Mouse (Mus musculus) thymus, adult 2 months (tissue): ENCODE measurements around the gene Naa35. TPM values are rescaled to one million over a fixed set of nuclear protein-coding genes. Genes with fewer than 3 reads are reported as not detected.
"Not testable (repeated sequence)": the region's sequence is repeated elsewhere in the genome, so short reads cannot be mapped to it uniquely, and the experiment has no call there.

ENCODE experiments used
- DNase-seq: peaks from one replicate; pipeline ENCODE4 v3.0.0; 2021
- H3K27ac ChIP-seq: fragments of 200-500 bp; 2 replicates; pipeline ENCODE4 v1.5.1; 2012; ENCODE audit warnings: low read length, control low read depth; ENCODE audit not compliant: control insufficient read depth, insufficient read depth
- H3K27me3 ChIP-seq: fragments of 200-500 bp; 2 replicates; pipeline ENCODE4 v1.6.1; 2012; ENCODE audit warnings: mild to moderate bottlenecking, low read length, moderate library complexity, mixed read lengths; ENCODE audit not compliant: control insufficient read depth, insufficient read depth
- H3K36me3 ChIP-seq: fragments of 200-500 bp; 2 replicates; pipeline ENCODE4 v1.6.1; 2012; ENCODE audit warnings: mild to moderate bottlenecking, low read length, moderate library complexity; ENCODE audit not compliant: control insufficient read depth, insufficient read depth
- H3K4me1 ChIP-seq: fragments of 200-500 bp; replicated peaks from 2 replicates; pipeline ENCODE4 v1.6.1; 2012; ENCODE audit warnings: low read length; ENCODE audit not compliant: control insufficient read depth, insufficient read depth
- H3K4me3 ChIP-seq: fragments of 200-500 bp; 2 replicates; pipeline ENCODE4 v1.5.1; 2012; ENCODE audit warnings: mild to moderate bottlenecking, low read length, control low read depth, moderate library complexity; ENCODE audit not compliant: control insufficient read depth, insufficient read depth
- CTCF ChIP-seq: fragments of 200-500 bp; IDR thresholded peaks from 2 replicates; pipeline ENCODE4 v1.5.1; 2012; ENCODE audit warnings: mild to moderate bottlenecking, control low read depth, low read length, moderate library complexity, borderline replicate concordance; ENCODE audit not compliant: control insufficient read depth, poor library complexity, insufficient read depth; ENCODE audit errors: extremely low read depth
- POLR2A ChIP-seq: fragments of 200-500 bp; IDR thresholded peaks from 2 replicates; pipeline ENCODE4 v1.6.1; 2012; ENCODE audit warnings: mild to moderate bottlenecking, low read length, control low read depth, moderate library complexity; ENCODE audit not compliant: control insufficient read depth, poor library complexity, insufficient read depth; ENCODE audit errors: extremely low read depth
- WGBS: fragments of 180-500 bp; shearing (Covaris S2); methylation state at CpG from one replicate; pipeline ENCODE4 v1.1.7; 2018; 5-methylcytosine and 5-hydroxymethylcytosine counted together
- polyA plus RNA-seq: library from polyadenylated mRNA; depleted of rRNA; stranded (reverse); fragments of >200 nt; gene quantifications from 2 replicates; pipeline ENCODE4 v1.2.3, GENCODE M21; 2012

The Naa35 gene
- polyA plus RNA-seq, 1 experiment = 54.3 TPM

GRCm38 (mm10) chr13:59589672-59590071 lies 4.6 kb downstream of the Naa35 start:
- Histone ChIP-seq H3K27me3 (no peaks in the 10 kb centered on the region), H3K4me3 (no peak overlapping the region), H3K4me1 (peaks cover 6% of the 10 kb centered on the region), H3K27ac (no peak overlapping the region), H3K36me3 (peaks cover 8% of the 10 kb centered on the region)
- TF ChIP-seq POLR2A = no peak
- TF ChIP-seq CTCF = no peak
- no peak for DNase-seq
- WGBS = 98% methylated on average over 4 of the region's 4 CpGs

- Histone ChIP-seq H3K27me3 (no peaks in the 10 kb centered on the region), H3K36me3 (peaks cover 8% of the 10 kb centered on the region), H3K4me3 (no peak overlapping the region), H3K27ac (no peak overlapping the region), H3K4me1 (peaks cover 4% of the 10 kb centered on the region)
- peak; percentile 37 for DNase-seq
- TF ChIP-seq POLR2A (no peak), CTCF (no peak)
- WGBS = 64% methylated on average over 4 of the region's 4 CpGs
Observed at GRCm38 (mm10) chr13:59590691-59591090, 5.6 kb downstream of the Naa35 start.

- H3K4me3 ChIP-seq, H3K4me1 ChIP-seq, H3K27me3 ChIP-seq, H3K27ac ChIP-seq, DNase-seq: not testable (repeated sequence)
- WGBS = 94% methylated on average over 3 of the region's 3 CpGs
- peaks cover 10% of the 10 kb centered on the region for H3K36me3 ChIP-seq
Observed at GRCm38 (mm10) chr13:59592058-59592457, 7.0 kb downstream of the Naa35 start.

- Histone ChIP-seq H3K27ac (no peak overlapping the region), H3K36me3 (peaks cover 10% of the 10 kb centered on the region), H3K27me3 (no peaks in the 10 kb centered on the region), H3K4me1 (no peaks in the 10 kb centered on the region), H3K4me3 (no peak overlapping the region)
- DNase-seq = no peak
- 88% methylated on average over 1 of the region's 1 CpGs for WGBS
- no peak for TF ChIP-seq POLR2A
- no peak for TF ChIP-seq CTCF
Observed at GRCm38 (mm10) chr13:59592630-59593029, 7.6 kb downstream of the Naa35 start.

GRCm38 (mm10) chr13:59603096-59603495 lies 18.0 kb downstream of the Naa35 start:
- Histone ChIP-seq H3K27me3 (no peaks in the 10 kb centered on the region), H3K36me3 (peaks cover 36% of the 10 kb centered on the region), H3K27ac (no peak overlapping the region), H3K4me1 (no peaks in the 10 kb centered on the region), H3K4me3 (no peak overlapping the region)
- TF ChIP-seq CTCF (no peak), POLR2A (no peak)
- WGBS = 97% methylated on average over 5 of the region's 5 CpGs
- no peak for DNase-seq

GRCm38 (mm10) chr13:59604511-59604910 lies 19.5 kb downstream of the Naa35 start:
- Histone ChIP-seq H3K36me3 (peaks cover 45% of the 10 kb centered on the region), H3K27me3 (no peaks in the 10 kb centered on the region), H3K4me3 (no peak overlapping the region), H3K27ac (no peak overlapping the region), H3K4me1 (no peaks in the 10 kb centered on the region)
- TF ChIP-seq CTCF (no peak), POLR2A (no peak)
- DNase-seq = no peak
- 100% methylated on average over 1 of the region's 1 CpGs for WGBS

GRCm38 (mm10) chr13:59605221-59605922 lies 20.3 kb downstream of the Naa35 start:
- no peak for DNase-seq
- 89% methylated on average over 10 of the region's 10 CpGs for WGBS
- Histone ChIP-seq H3K4me3 (no peak overlapping the region), H3K36me3 (peaks cover 41% of the 10 kb centered on the region), H3K4me1 (no peaks in the 10 kb centered on the region), H3K27ac (no peak overlapping the region), H3K27me3 (no peaks in the 10 kb centered on the region)
- no peak for TF ChIP-seq POLR2A
- TF ChIP-seq CTCF = no peak
